Mouse (Mus musculus): ENCODE results near the gene Cdca3. TPM values are rescaled to one million over a fixed set of nuclear protein-coding genes. Genes with fewer than 3 reads are reported as not detected.
"Not testable (repeated sequence)": the region's sequence is repeated elsewhere in the genome, so short reads cannot be mapped to it uniquely, and the experiment has no call there.

Cdca3 gene
- polyA plus RNA-seq, 1 experiment from 2014 or later, result 166 TPM

- Histone ChIP-seq H3K4me3 (no peak overlapping the region), H3K4me1 (peaks cover 19% of the 10 kb centered on the region), H3K9ac (no peak overlapping the region), H3K36me3 (peaks cover 74% of the 10 kb centered on the region), H3K27me3 (no peaks in the 10 kb centered on the region), H3K4me2 (replicated peaks) (no peak overlapping the region), H3K9me3 (no peaks in the 10 kb centered on the region), H3K27ac (no peak overlapping the region)
- no peak for ATAC-seq (ENCODE audit: insufficient number of reproducible peaks, insufficient read depth, low FRiP score, low TSS enrichment)
- WGBS, result 94% methylated on average over 11 of the region's 11 CpGs
These were observed 12.2 kb upstream of the Cdca3 start for GRCm38 (mm10) chr6:124817125-124817524.

GRCm38 (mm10) chr6:124817563-124817962 is 11.8 kb upstream of the Cdca3 start:
- H3K4me1 ChIP-seq, result peaks cover 15% of the 10 kb centered on the region
- H3K27ac ChIP-seq, result no peak overlapping the region
- no peaks in the 10 kb centered on the region for H3K27me3 ChIP-seq
- peaks cover 76% of the 10 kb centered on the region for H3K36me3 ChIP-seq
- H3K4me3 ChIP-seq, result no peak overlapping the region
- ATAC-seq (ENCODE audit: insufficient number of reproducible peaks, insufficient read depth, low FRiP score, low TSS enrichment), result no peak
- H3K9me3 ChIP-seq, result no peaks in the 10 kb centered on the region
- no peak overlapping the region for H3K9ac ChIP-seq
- WGBS, result 96% methylated on average over 8 of the region's 8 CpGs
- H3K4me2 ChIP-seq (replicated peaks), result no peak overlapping the region

GRCm38 (mm10) chr6:124817971-124818370 is 11.4 kb upstream of the Cdca3 start:
- peaks cover 80% of the 10 kb centered on the region for H3K36me3 ChIP-seq
- WGBS, result 94% methylated on average over 8 of the region's 8 CpGs
- ATAC-seq (ENCODE audit: insufficient number of reproducible peaks, insufficient read depth, low FRiP score, low TSS enrichment), result no peak

GRCm38 (mm10) chr6:124820891-124821290 is 8.5 kb upstream of the Cdca3 start:
- H3K4me1 ChIP-seq, result no peaks in the 10 kb centered on the region
- no peak overlapping the region for H3K27ac ChIP-seq
- H3K36me3 ChIP-seq, result peaks cover 100% of the 10 kb centered on the region
- no peaks in the 10 kb centered on the region for H3K27me3 ChIP-seq
- H3K4me2 ChIP-seq (replicated peaks), result no peak overlapping the region
- 91% methylated on average over 5 of the region's 5 CpGs for WGBS
- H3K9ac ChIP-seq, result no peak overlapping the region
- ATAC-seq (ENCODE audit: insufficient number of reproducible peaks, insufficient read depth, low FRiP score, low TSS enrichment), result no peak
- no peaks in the 10 kb centered on the region for H3K9me3 ChIP-seq
- no peak overlapping the region for H3K4me3 ChIP-seq

More at GRCm38 (mm10) chr6:124817971-124818370, 11.4 kb upstream of the Cdca3 start:
- H3K27me3 ChIP-seq, result no peaks in the 10 kb centered on the region
- H3K9me3 ChIP-seq, result no peaks in the 10 kb centered on the region
- no peak overlapping the region for H3K9ac ChIP-seq
- no peak overlapping the region for H3K27ac ChIP-seq
- H3K4me3 ChIP-seq, result no peak overlapping the region
- peaks cover 11% of the 10 kb centered on the region for H3K4me1 ChIP-seq
- H3K4me2 ChIP-seq (replicated peaks), result no peak overlapping the region

- no peaks in the 10 kb centered on the region for H3K9me3 ChIP-seq
- whole genome bisulfite sequencing, result 94% methylated on average over 4 of the region's 4 CpGs
- no peak overlapping the region for H3K4me3 ChIP-seq
- no peaks in the 10 kb centered on the region for H3K4me1 ChIP-seq
- H3K27me3 ChIP-seq, result no peaks in the 10 kb centered on the region
- no peak overlapping the region for H3K4me2 ChIP-seq (replicated peaks)
- H3K36me3 ChIP-seq, result peaks cover 95% of the 10 kb centered on the region
- H3K27ac ChIP-seq, result no peak overlapping the region
- ATAC-seq (ENCODE audit: insufficient number of reproducible peaks, insufficient read depth, low FRiP score, low TSS enrichment), result no peak
- no peak overlapping the region for H3K9ac ChIP-seq
These were observed 7.3 kb upstream of the Cdca3 start for GRCm38 (mm10) chr6:124822049-124822448.

GRCm38 (mm10) chr6:124828101-124828592 is 1.2 kb upstream of the Cdca3 start:
- no peaks in the 10 kb centered on the region for H3K27me3 ChIP-seq
- peak overlapping the region; percentile 79; the same call in 1 of the 2 replicates for H3K27ac ChIP-seq
- peaks cover 50% of the 10 kb centered on the region for H3K36me3 ChIP-seq
- WGBS, result 25% methylated on average over 10 of the region's 10 CpGs
- H3K4me3 ChIP-seq, result peak overlapping the region; percentile 62
- H3K9ac ChIP-seq, result peak overlapping the region; percentile 69
- H3K4me2 ChIP-seq (replicated peaks), result peak overlapping the region; percentile 88
- no peaks in the 10 kb centered on the region for H3K9me3 ChIP-seq
- no peak for ATAC-seq (ENCODE audit: insufficient number of reproducible peaks, insufficient read depth, low FRiP score, low TSS enrichment)
- peaks cover 23% of the 10 kb centered on the region for H3K4me1 ChIP-seq

GRCm38 (mm10) chr6:124829799-124830700 is 703 bp downstream of the Cdca3 start:
- peak; percentile 89 for ATAC-seq (ENCODE audit: insufficient number of reproducible peaks, insufficient read depth, low FRiP score, low TSS enrichment)
- Histone ChIP-seq H3K4me1 (peaks cover 26% of the 10 kb centered on the region), H3K9me3 (no peaks in the 10 kb centered on the region), H3K4me2 (replicated peaks) (peak overlapping the region; percentile 82), H3K27ac (peak overlapping the region; percentile 79), H3K4me3 (peak overlapping the region; percentile 62), H3K36me3 (peaks cover 46% of the 10 kb centered on the region), H3K27me3 (no peaks in the 10 kb centered on the region), H3K9ac (peak overlapping the region; percentile 69)
- WGBS, result 0% methylated on average over 38 of the region's 38 CpGs

- H3K27ac ChIP-seq; H3K27me3 ChIP-seq; ATAC-seq (ENCODE audit: insufficient number of reproducible peaks, insufficient read depth, low FRiP score, low TSS enrichment); H3K9me3 ChIP-seq; H3K9ac ChIP-seq: not testable (repeated sequence)
- Histone ChIP-seq H3K4me1 (peaks cover 26% of the 10 kb centered on the region), H3K4me2 (replicated peaks) (peak overlapping the region; percentile 82), H3K4me3 (peak overlapping the region; percentile 62), H3K36me3 (peaks cover 34% of the 10 kb centered on the region)
- WGBS, result 96% methylated on average over 4 of the region's 4 CpGs
These were observed 1.9 kb downstream of the Cdca3 start for GRCm38 (mm10) chr6:124831199-124831598.

- H3K4me1 ChIP-seq, result peaks cover 26% of the 10 kb centered on the region
- no peaks in the 10 kb centered on the region for H3K9me3 ChIP-seq
- H3K27me3 ChIP-seq, result no peaks in the 10 kb centered on the region
- WGBS, result 85% methylated on average over 8 of the region's 8 CpGs
- H3K36me3 ChIP-seq, result peaks cover 32% of the 10 kb centered on the region
- peak overlapping the region; percentile 62; the same call in 1 of the 2 replicates for H3K4me3 ChIP-seq
- no peak overlapping the region for H3K9ac ChIP-seq
- ATAC-seq (ENCODE audit: insufficient number of reproducible peaks, insufficient read depth, low FRiP score, low TSS enrichment), result no peak
- peak overlapping the region; percentile 82 for H3K4me2 ChIP-seq (replicated peaks)
- no peak overlapping the region for H3K27ac ChIP-seq
These were observed 2.3 kb downstream of the Cdca3 start for GRCm38 (mm10) chr6:124831649-124832048.

- H3K9me3 ChIP-seq, result no peaks in the 10 kb centered on the region
- H3K4me3 ChIP-seq, result no peak overlapping the region
- no peaks in the 10 kb centered on the region for H3K27me3 ChIP-seq
- H3K36me3 ChIP-seq, result peaks cover 28% of the 10 kb centered on the region
- H3K27ac ChIP-seq, result no peak overlapping the region
- WGBS, result 71% methylated on average over 6 of the region's 6 CpGs
- peaks cover 18% of the 10 kb centered on the region for H3K4me1 ChIP-seq
- ATAC-seq (ENCODE audit: insufficient number of reproducible peaks, insufficient read depth, low FRiP score, low TSS enrichment), result no peak
- H3K9ac ChIP-seq, result no peak overlapping the region
- H3K4me2 ChIP-seq (replicated peaks), result no peak overlapping the region
These were observed 5.2 kb downstream of the Cdca3 start for GRCm38 (mm10) chr6:124834512-124835081.

- Histone ChIP-seq H3K27me3 (no peaks in the 10 kb centered on the region), H3K36me3 (peaks cover 28% of the 10 kb centered on the region), H3K4me2 (replicated peaks) (no peak overlapping the region), H3K9ac (no peak overlapping the region), H3K9me3 (no peaks in the 10 kb centered on the region), H3K27ac (no peak overlapping the region), H3K4me1 (peaks cover 25% of the 10 kb centered on the region), H3K4me3 (no peak overlapping the region)
- WGBS, result 32% methylated on average over 10 of the region's 10 CpGs
- no peak for ATAC-seq (ENCODE audit: insufficient number of reproducible peaks, insufficient read depth, low FRiP score, low TSS enrichment)
These were observed 6.2 kb downstream of the Cdca3 start for GRCm38 (mm10) chr6:124835531-124835930.

GRCm38 (mm10) chr6:124836411-124836810 is 7.1 kb downstream of the Cdca3 start:
- H3K9ac ChIP-seq, result no peak overlapping the region
- H3K4me3 ChIP-seq, result no peak overlapping the region
- H3K4me2 ChIP-seq (replicated peaks), result no peak overlapping the region
- peaks cover 20% of the 10 kb centered on the region for H3K4me1 ChIP-seq
- peaks cover 31% of the 10 kb centered on the region for H3K36me3 ChIP-seq
- H3K27ac ChIP-seq, result no peak overlapping the region
- H3K27me3 ChIP-seq, result no peaks in the 10 kb centered on the region
- H3K9me3 ChIP-seq, result no peaks in the 10 kb centered on the region
- WGBS, result 80% methylated on average over 7 of the region's 7 CpGs
- ATAC-seq (ENCODE audit: insufficient number of reproducible peaks, insufficient read depth, low FRiP score, low TSS enrichment), result no peak

Measured in embryonic facial prominence, embryonic 12.5 days (tissue).